Mouse (Mus musculus): ENCODE results near the gene Gap43. TPM values are rescaled to one million over a fixed set of nuclear protein-coding genes. Genes with fewer than 3 reads are reported as not detected.

The Gap43 gene
- polyA plus RNA-seq, 1 experiment from 2014 or later, result 41.4 TPM

DNA sequence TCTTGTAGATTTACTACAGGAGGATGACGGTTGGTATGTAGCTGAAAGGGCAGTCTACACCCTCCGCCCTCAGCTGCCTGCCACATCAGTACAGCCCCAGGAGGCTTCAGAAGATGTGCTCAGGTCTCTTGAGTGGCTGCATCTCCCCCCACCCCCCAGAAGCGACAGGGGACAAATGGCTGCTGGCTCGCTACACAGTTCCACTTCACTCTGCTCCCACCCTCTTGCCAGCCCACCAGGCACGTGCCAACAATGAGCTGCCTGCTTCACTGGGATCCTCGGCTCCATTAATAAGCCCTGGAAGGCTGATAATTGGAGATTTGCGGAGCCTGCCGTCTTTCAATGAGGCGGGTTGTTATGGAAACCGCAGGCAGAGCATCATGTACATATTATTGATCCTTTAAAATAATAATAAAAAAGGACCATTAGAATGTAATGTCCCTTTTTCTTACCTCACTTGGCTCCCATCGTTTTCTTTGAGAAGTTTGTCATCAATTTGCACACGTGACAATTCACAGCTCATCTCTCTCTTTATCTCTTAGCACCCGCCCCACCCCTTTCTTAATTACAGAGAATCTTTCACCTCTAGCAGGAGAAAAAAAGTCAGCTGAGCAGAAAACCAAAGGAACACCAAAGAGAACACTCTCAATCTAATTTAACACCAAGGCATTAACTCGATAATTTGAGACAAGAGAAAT, 64.8 kb downstream of the Gap43 start:
- H3K4me2 ChIP-seq (replicated peaks; ENCODE audit: low read depth), result no peak overlapping the region
- 59% methylated on average over 14 of the region's 14 CpGs for WGBS
- no peak for ATAC-seq (ENCODE audit: low FRiP score, low TSS enrichment)
- no peak overlapping the region for H3K27ac ChIP-seq (replicated peaks)
- no peak overlapping the region for H3K9ac ChIP-seq (ENCODE audit: low read length)
- H3K4me3 ChIP-seq (ENCODE audit: low read depth, low read length), result no peak overlapping the region
- no peaks in the 10 kb centered on the region for H3K9me3 ChIP-seq (ENCODE audit: control insufficient read depth, low read length)
- TF ChIP-seq EP300 (optimal IDR thresholded peaks at IDR 0.05) (no peak), CTCF (IDR thresholded peaks at IDR 0.05; ENCODE audit: low read depth) (no peak)
- H3K4me1 ChIP-seq (replicated peaks; ENCODE audit: control insufficient read depth, insufficient read depth), result no peaks in the 10 kb centered on the region
- no peak for DNase-seq (ENCODE audit: low spot score)
- no peaks in the 10 kb centered on the region for H3K27me3 ChIP-seq (ENCODE audit: control insufficient read depth, insufficient read depth, low read length)
- H3K36me3 ChIP-seq (ENCODE audit: control insufficient read depth, insufficient read depth, low read length), result no peaks in the 10 kb centered on the region

DNA sequence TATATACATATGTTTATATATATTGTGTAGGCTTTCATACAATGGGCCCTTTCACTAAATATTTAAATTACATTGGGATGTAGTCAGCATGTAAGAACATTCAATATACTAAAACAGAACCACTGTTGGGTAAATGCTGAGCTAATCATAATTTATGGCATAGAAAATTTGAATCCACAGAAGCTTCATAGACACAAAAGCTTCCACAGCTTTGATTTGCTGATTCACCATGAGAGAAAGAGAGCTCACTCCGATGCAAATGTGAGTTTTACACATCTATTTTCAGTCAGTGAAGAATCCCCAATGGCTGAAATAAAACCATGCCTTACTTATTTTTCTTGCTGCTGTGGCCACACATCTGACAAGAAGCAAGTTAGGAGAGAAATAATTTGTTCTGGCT, 69.2 kb downstream of the Gap43 start:
- Histone ChIP-seq H3K36me3 (ENCODE audit: control insufficient read depth, insufficient read depth, low read length) (no peaks in the 10 kb centered on the region), H3K9ac (ENCODE audit: low read length) (no peak overlapping the region), H3K4me3 (ENCODE audit: low read depth, low read length) (no peak overlapping the region), H3K4me1 (replicated peaks; ENCODE audit: control insufficient read depth, insufficient read depth) (no peaks in the 10 kb centered on the region), H3K9me3 (ENCODE audit: control insufficient read depth, low read length) (no peaks in the 10 kb centered on the region), H3K4me2 (replicated peaks; ENCODE audit: low read depth) (no peak overlapping the region), H3K27me3 (ENCODE audit: control insufficient read depth, insufficient read depth, low read length) (no peaks in the 10 kb centered on the region), H3K27ac (replicated peaks) (no peak overlapping the region)
- TF ChIP-seq EP300 (optimal IDR thresholded peaks at IDR 0.05) (no peak), CTCF (IDR thresholded peaks at IDR 0.05; ENCODE audit: low read depth) (no peak)
- DNase-seq (ENCODE audit: low spot score) (no peak), ATAC-seq (ENCODE audit: low FRiP score, low TSS enrichment) (no peak)
- WGBS, result 80% methylated on average over 1 of the region's 1 CpGs

DNA sequence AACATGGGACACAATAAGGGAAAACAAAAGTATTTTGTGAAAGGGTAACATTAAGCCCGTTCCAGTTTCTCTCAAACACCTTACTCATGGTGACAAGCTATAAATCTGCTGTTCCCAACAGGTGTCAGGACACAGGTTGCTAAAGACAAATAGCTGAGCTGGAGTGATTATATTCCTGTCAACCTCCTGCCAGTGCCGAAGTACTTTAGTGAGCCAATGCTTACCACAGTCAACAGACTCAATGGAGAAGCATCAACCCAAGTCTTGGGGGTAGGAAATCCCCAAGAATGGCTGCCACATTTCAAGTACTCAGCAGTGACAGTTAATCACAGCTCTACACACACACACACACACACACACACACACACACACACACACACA, 70.9 kb downstream of the Gap43 start:
- TF ChIP-seq CTCF (IDR thresholded peaks at IDR 0.05; ENCODE audit: low read depth) (no peak), EP300 (optimal IDR thresholded peaks at IDR 0.05) (no peak)
- Histone ChIP-seq H3K9ac (ENCODE audit: low read length) (no peak overlapping the region), H3K4me1 (replicated peaks; ENCODE audit: control insufficient read depth, insufficient read depth) (no peaks in the 10 kb centered on the region), H3K4me2 (replicated peaks; ENCODE audit: low read depth) (no peak overlapping the region), H3K9me3 (ENCODE audit: control insufficient read depth, low read length) (no peaks in the 10 kb centered on the region), H3K27me3 (ENCODE audit: control insufficient read depth, insufficient read depth, low read length) (no peaks in the 10 kb centered on the region), H3K4me3 (ENCODE audit: low read depth, low read length) (no peak overlapping the region), H3K36me3 (ENCODE audit: control insufficient read depth, insufficient read depth, low read length) (no peaks in the 10 kb centered on the region), H3K27ac (replicated peaks) (no peak overlapping the region)
- 48% methylated on average over 2 of the region's 2 CpGs for WGBS
- ATAC-seq (ENCODE audit: low FRiP score, low TSS enrichment) (no peak), DNase-seq (ENCODE audit: low spot score) (no peak)

DNA sequence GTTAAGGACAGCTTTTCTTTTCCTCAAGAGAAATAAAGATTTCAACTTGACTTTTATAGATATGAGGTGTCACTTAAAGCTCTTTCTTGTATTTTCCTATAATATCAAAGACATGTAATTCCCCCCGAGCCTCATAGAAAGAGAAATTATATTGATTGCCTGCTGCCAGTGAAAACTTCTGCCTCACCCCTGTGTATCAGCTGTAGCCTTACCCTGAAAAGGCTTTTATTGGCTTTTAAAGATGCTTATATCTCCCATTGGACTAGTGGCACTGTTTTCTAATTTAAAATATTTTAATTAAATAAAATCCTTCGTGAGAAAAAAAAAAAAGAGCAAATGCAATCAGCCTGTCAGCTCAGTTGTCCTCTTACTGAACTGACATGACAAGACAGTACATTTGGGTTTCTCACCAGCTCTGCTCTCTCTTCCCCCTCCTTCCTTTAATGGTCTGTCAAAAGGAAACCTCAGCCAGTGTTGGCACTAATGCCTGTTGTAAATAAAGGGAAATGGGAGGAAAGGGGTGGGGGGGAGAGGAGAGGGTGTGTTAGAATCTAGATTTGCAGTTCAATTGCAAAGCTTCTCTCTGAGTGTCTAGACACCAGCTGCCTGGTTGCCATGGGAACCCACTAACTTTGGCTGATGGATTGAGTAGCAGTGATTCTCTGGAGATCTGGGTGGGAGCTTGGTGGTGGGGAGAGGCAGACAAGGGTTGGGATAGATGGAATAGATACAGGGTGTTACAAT, 71.4 kb downstream of the Gap43 start:
- H3K27ac ChIP-seq (replicated peaks), result no peak overlapping the region
- no peak overlapping the region for H3K4me3 ChIP-seq (ENCODE audit: low read depth, low read length)
- no peaks in the 10 kb centered on the region for H3K4me1 ChIP-seq (replicated peaks; ENCODE audit: control insufficient read depth, insufficient read depth)
- TF ChIP-seq CTCF (IDR thresholded peaks at IDR 0.05; ENCODE audit: low read depth), result no peak
- TF ChIP-seq EP300 (optimal IDR thresholded peaks at IDR 0.05), result no peak
- WGBS, result 36% methylated on average over 2 of the region's 2 CpGs
- H3K9ac ChIP-seq (ENCODE audit: low read length), result no peak overlapping the region
- H3K9me3 ChIP-seq (ENCODE audit: control insufficient read depth, low read length), result no peaks in the 10 kb centered on the region
- H3K36me3 ChIP-seq (ENCODE audit: control insufficient read depth, insufficient read depth, low read length), result no peaks in the 10 kb centered on the region
- H3K4me2 ChIP-seq (replicated peaks; ENCODE audit: low read depth), result no peak overlapping the region
- ATAC-seq (ENCODE audit: low FRiP score, low TSS enrichment) (no peak), DNase-seq (ENCODE audit: low spot score) (no peak)
- H3K27me3 ChIP-seq (ENCODE audit: control insufficient read depth, insufficient read depth, low read length), result no peaks in the 10 kb centered on the region

DNA sequence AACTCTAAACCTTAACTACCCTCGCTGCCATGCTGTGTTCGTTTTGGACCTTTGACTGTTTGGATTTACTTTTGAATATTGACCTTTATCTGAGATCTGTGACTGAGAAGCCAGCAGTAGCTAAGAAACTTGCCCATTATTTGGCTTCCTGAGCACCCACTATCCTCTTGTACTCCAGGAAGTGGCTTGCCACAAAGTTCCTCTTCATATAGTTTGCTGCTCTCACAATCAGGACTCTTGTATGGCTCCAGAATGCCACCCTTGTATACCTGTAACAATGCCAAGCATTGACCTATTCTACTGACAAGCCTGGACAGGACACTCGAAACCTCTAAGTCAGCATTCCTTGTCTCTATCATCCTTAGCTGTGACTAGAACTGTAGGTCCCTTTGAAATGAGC, 75.3 kb downstream of the Gap43 start:
- Histone ChIP-seq H3K27ac (replicated peaks) (no peak overlapping the region), H3K4me2 (replicated peaks; ENCODE audit: low read depth) (no peak overlapping the region), H3K9me3 (ENCODE audit: control insufficient read depth, low read length) (no peaks in the 10 kb centered on the region), H3K9ac (ENCODE audit: low read length) (no peak overlapping the region), H3K27me3 (ENCODE audit: control insufficient read depth, insufficient read depth, low read length) (no peaks in the 10 kb centered on the region), H3K4me1 (replicated peaks; ENCODE audit: control insufficient read depth, insufficient read depth) (no peaks in the 10 kb centered on the region), H3K4me3 (ENCODE audit: low read depth, low read length) (no peak overlapping the region), H3K36me3 (ENCODE audit: control insufficient read depth, insufficient read depth, low read length) (no peaks in the 10 kb centered on the region)
- ATAC-seq (ENCODE audit: low FRiP score, low TSS enrichment), result no peak
- DNase-seq (ENCODE audit: low spot score), result no peak
- TF ChIP-seq CTCF (IDR thresholded peaks at IDR 0.05; ENCODE audit: low read depth), result no peak
- WGBS, result 64% methylated on average over 3 of the region's 3 CpGs

DNA sequence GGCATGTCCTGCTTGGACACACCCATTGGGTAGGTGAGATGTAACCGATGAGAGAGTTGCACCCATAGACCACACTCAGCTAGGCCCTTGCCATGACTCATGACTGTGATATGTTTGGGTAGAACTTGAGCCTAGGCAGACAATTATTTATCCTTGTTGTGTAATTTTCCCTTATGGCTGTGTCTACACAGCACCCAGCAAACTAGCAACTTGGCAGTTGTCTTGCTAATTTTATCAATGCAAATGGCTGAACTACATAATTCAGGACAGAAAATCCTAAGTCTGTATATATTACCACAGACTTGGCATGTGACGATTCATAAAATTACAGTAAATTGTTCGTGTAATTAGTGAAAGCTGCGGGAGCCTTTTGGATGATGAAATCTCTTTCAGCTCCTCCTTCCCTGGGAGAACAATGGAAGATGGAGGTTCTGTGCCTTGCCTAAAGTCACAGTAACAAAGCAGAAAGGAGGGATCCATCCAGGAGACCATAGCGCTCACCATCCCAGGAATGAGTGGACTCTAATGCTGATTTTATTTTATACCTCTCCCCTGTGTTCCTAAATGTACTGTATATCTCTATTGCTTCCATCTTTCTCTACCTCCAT, 77.4 kb downstream of the Gap43 start:
- Histone ChIP-seq H3K4me1 (replicated peaks; ENCODE audit: control insufficient read depth, insufficient read depth) (no peaks in the 10 kb centered on the region), H3K4me3 (ENCODE audit: low read depth, low read length) (no peak overlapping the region), H3K36me3 (ENCODE audit: control insufficient read depth, insufficient read depth, low read length) (no peaks in the 10 kb centered on the region), H3K27me3 (ENCODE audit: control insufficient read depth, insufficient read depth, low read length) (no peaks in the 10 kb centered on the region), H3K4me2 (replicated peaks; ENCODE audit: low read depth) (no peak overlapping the region), H3K27ac (replicated peaks) (no peak overlapping the region), H3K9me3 (ENCODE audit: control insufficient read depth, low read length) (no peaks in the 10 kb centered on the region), H3K9ac (ENCODE audit: low read length) (no peak overlapping the region)
- 88% methylated on average over 5 of the region's 5 CpGs for WGBS
- no peak for TF ChIP-seq EP300 (optimal IDR thresholded peaks at IDR 0.05)
- no peak for TF ChIP-seq CTCF (IDR thresholded peaks at IDR 0.05; ENCODE audit: low read depth)
- ATAC-seq (ENCODE audit: low FRiP score, low TSS enrichment), result no peak
- no peak for DNase-seq (ENCODE audit: low spot score)

Data from stomach, postnatal 0 days (tissue).